Mouse (Mus musculus): Measurements from ENCODE around the gene Mov10.
A peak's percentile ranks its signal among the peaks of the same experiment; 100 is the strongest.

The Mov10 gene

GRCm38 (mm10) chr3:104804312-104804711 lies 14.1 kb downstream of the Mov10 start:
- no peak for DNase-seq

GRCm38 (mm10) chr3:104801481-104801880 lies 16.9 kb downstream of the Mov10 start:
- peak in 1 of 2 experiments; percentile 19 for DNase-seq

- peak in 1 of 2 experiments; percentile 19 for DNase-seq
Measured at GRCm38 (mm10) chr3:104800681-104801080, 17.7 kb downstream of the Mov10 start.

- DNase-seq = peak; percentile 73 to 89
Measured at GRCm38 (mm10) chr3:104796430-104797082, 21.8 kb downstream of the Mov10 start.

- DNase-seq = no peak
Measured at GRCm38 (mm10) chr3:104795661-104796340, 22.6 kb downstream of the Mov10 start.

- DNase-seq = no peak
Measured at GRCm38 (mm10) chr3:104794953-104795470, 23.4 kb downstream of the Mov10 start.

- peak; percentile 96 to 98 for DNase-seq
Measured at GRCm38 (mm10) chr3:104793871-104794828, 24.2 kb downstream of the Mov10 start.

- DNase-seq = no peak
Measured at GRCm38 (mm10) chr3:104792360-104793270, 25.7 kb downstream of the Mov10 start.

GRCm38 (mm10) chr3:104791671-104792070 lies 26.7 kb downstream of the Mov10 start:
- no peak for DNase-seq

- DNase-seq = no peak
Measured at GRCm38 (mm10) chr3:104791017-104791416, 27.3 kb downstream of the Mov10 start.

- DNase-seq = peak; percentile 52 to 81
Measured at GRCm38 (mm10) chr3:104790401-104790937, 27.9 kb downstream of the Mov10 start.

GRCm38 (mm10) chr3:104789822-104790221 lies 28.5 kb downstream of the Mov10 start:
- DNase-seq = peak; percentile 68 to 77

GRCm38 (mm10) chr3:104789312-104789605 lies 29.1 kb downstream of the Mov10 start:
- peak in 1 of 2 experiments; percentile 63 for DNase-seq

GRCm38 (mm10) chr3:104788561-104789311 lies 29.6 kb downstream of the Mov10 start:
- peak; percentile 87 to 94 for DNase-seq

GRCm38 (mm10) chr3:104788075-104788474 lies 30.3 kb downstream of the Mov10 start, which contains the start of gene Rhoc:
Gene Rhoc, plus strand, starts transcription at chr3:104788375.
- DNase-seq = no peak

- no peak for DNase-seq
Measured at GRCm38 (mm10) chr3:104785284-104785683, 33.1 kb downstream of the Mov10 start.

- DNase-seq = peak in 1 of 2 experiments; percentile 9
Measured at GRCm38 (mm10) chr3:104783971-104784500, 34.3 kb downstream of the Mov10 start.

- DNase-seq = peak; percentile 80 to 88
Measured at GRCm38 (mm10) chr3:104782061-104782681, 36.2 kb downstream of the Mov10 start.

- DNase-seq = peak; percentile 40 to 74
Measured at GRCm38 (mm10) chr3:104781471-104781903, 36.9 kb downstream of the Mov10 start, which contains the start of gene Fam19a3. Gene Fam19a3, minus strand, starts transcription at chr3:104781840.

All from kidney, postnatal 25 days (tissue).